Mouse (Mus musculus): ENCODE measurements around the gene Naa35.

- TF ChIP-seq USF1 (IDR thresholded peaks at IDR 0.05; ENCODE audit: low read depth), result peak; percentile 23
- TF ChIP-seq CTCF (IDR thresholded peaks at IDR 0.05; ENCODE audit: control insufficient read depth, insufficient read depth, insufficient read length), result no peak
- no peak for TF ChIP-seq MYOG (IDR thresholded peaks at IDR 0.05; ENCODE audit: control insufficient read depth, extremely low read depth, insufficient read length)
- TF ChIP-seq MAX (IDR thresholded peaks at IDR 0.05), result no peak
Observed at GRCm38 (mm10) chr13:59646674-59647244, 61.7 kb downstream of the Naa35 start.
